Mouse (Mus musculus) stomach, embryonic 14.5 days (tissue): ENCODE measurements around the gene Snx27. TPM values are rescaled to one million over a fixed set of nuclear protein-coding genes. Genes with fewer than 3 reads are reported as not detected.

ENCODE experiments used
- ATAC-seq: fragments of 200-750 bp; cut with Nextera tagmentation; 2 replicates; pipeline ENCODE4 v1.8.0; 2017; ENCODE audit warnings: low read depth, moderate TSS enrichment; ENCODE audit not compliant: insufficient number of reproducible peaks, insufficient read depth, low FRiP score
- H3K27ac ChIP-seq: fragments of 300-500 bp; sonication (generic); 2 replicates; pipeline ENCODE4 v1.5.1; 2014; ENCODE audit warnings: mild to moderate bottlenecking, low read length, moderate library complexity, mixed read lengths
- H3K27me3 ChIP-seq: fragments of 300-500 bp; sonication (generic); 2 replicates; pipeline ENCODE4 v1.6.1; 2014; ENCODE audit warnings: low read length, control low read depth, mixed read lengths; ENCODE audit not compliant: control insufficient read depth, insufficient read depth
- H3K36me3 ChIP-seq: fragments of 300-500 bp; sonication (generic); 2 replicates; pipeline ENCODE4 v1.6.1; 2014; ENCODE audit warnings: mild to moderate bottlenecking, control low read depth, low read length, moderate library complexity, mixed read lengths; ENCODE audit not compliant: control insufficient read depth, insufficient read depth
- H3K4me1 ChIP-seq: fragments of 300-500 bp; sonication (generic); 2 replicates; pipeline ENCODE4 v1.6.1; 2014; ENCODE audit warnings: low read length, control low read depth, mixed read lengths; ENCODE audit not compliant: control insufficient read depth, insufficient read depth
- H3K4me2 ChIP-seq: fragments of 300-500 bp; sonication (generic); replicated peaks from 2 replicates; pipeline ENCODE4 v1.6.1; 2014; ENCODE audit warnings: low read depth, low read length, control low read depth
- H3K4me3 ChIP-seq: fragments of 300-500 bp; sonication (generic); 2 replicates; pipeline ENCODE4 v1.5.1; 2014; ENCODE audit warnings: low read depth, low read length, control low read depth
- H3K9ac ChIP-seq: fragments of 300-500 bp; sonication (generic); replicated peaks from 2 replicates; pipeline ENCODE4 v1.6.1; 2014; ENCODE audit warnings: low read depth, mild to moderate bottlenecking, control low read depth, low read length, moderate library complexity, mixed read lengths
- H3K9me3 ChIP-seq: fragments of 300-500 bp; sonication (generic); 2 replicates; pipeline ENCODE4 v1.6.1; 2016; ENCODE audit warnings: low read depth, low read length, control low read depth; ENCODE audit not compliant: control insufficient read depth
- WGBS: fragments of 180-500 bp; shearing (Covaris S2); extraction: QIAGEN DNeasy Blood & Tissue Kit; methylation state at CpG from one replicate; pipeline ENCODE4 v1.1.7; 2014; 5-methylcytosine and 5-hydroxymethylcytosine counted together
- polyA plus RNA-seq: library from polyadenylated mRNA; unstranded; fragments of >200 nt; fragmentation: Nextera tagmentation; extraction: Ambion mirVana; gene quantifications from 2 replicates; pipeline ENCODE4 v1.2.1, GENCODE M21; 2014

The Snx27 gene
- 35.1 and 41.9 TPM in 2 replicates for polyA plus RNA-seq

DNA sequence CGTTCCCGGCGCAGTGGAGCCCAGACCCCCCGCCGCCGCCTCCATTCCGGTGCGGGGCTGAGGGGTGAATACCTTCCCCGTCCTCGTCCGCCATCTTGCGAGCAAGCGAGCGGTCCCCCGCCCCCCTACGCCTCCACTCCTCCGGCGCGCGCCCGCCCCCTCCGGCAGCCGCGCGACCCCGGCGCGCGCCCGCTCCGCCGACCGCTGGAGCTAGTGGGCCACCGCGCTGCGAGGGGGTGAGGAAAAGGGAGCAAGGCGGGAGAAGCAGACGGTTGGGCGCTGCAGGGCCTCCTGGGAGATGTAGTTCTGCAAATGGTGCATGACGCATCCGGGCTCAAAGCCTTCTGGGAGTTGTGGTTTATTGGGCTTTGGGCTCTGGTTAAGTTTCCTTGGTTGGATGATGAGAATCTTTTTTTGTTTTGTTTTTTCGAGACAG is at the start of gene Snx27:
Gene Snx27 (minus strand): TSS at position 261 of the 436 bp plus-strand sequence.
- Histone ChIP-seq H3K9ac (peak within 1 kb of the TSS; percentile 78), H3K36me3 (no peaks in the 10 kb centered on the region), H3K4me3 (peak within 1 kb of the TSS; percentile 85), H3K4me2 (peak within 1 kb of the TSS; percentile 88), H3K9me3 (no peaks in the 10 kb centered on the region), H3K27me3 (no peaks in the 10 kb centered on the region), H3K4me1 (peaks cover 18% of the 10 kb centered on the region), H3K27ac (peak within 1 kb of the TSS; percentile 74)
- ATAC-seq, result peak; percentile 98
- WGBS, result under 1% methylated on average over 42 of the region's 42 CpGs

DNA sequence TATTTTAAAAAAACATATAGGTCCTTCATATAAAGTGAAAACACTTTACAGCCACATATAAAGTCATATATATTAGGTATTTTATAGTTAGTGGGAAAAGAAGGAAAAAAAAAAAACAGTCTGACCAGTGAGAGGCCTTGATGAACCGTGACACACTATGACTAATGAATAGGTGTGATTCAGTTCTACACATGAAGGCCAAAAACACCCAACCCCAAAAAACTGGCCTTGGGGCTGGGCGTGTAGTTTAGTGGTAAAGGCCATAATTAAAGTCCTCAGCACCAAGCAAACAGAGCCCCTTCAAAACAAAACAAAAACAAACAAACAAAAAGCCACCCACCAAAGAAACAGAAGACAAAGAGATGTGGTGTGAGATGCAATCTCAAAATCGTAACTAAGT is 47.4 kb upstream of the Snx27 start:
- Histone ChIP-seq H3K27ac (no peak overlapping the region), H3K9me3 (no peaks in the 10 kb centered on the region), H3K9ac (no peak overlapping the region), H3K4me3 (no peak overlapping the region), H3K27me3 (no peaks in the 10 kb centered on the region), H3K4me2 (no peak overlapping the region), H3K4me1 (no peaks in the 10 kb centered on the region), H3K36me3 (no peaks in the 10 kb centered on the region)
- WGBS, result 80% methylated on average over 3 of the region's 3 CpGs
- no peak for ATAC-seq

DNA sequence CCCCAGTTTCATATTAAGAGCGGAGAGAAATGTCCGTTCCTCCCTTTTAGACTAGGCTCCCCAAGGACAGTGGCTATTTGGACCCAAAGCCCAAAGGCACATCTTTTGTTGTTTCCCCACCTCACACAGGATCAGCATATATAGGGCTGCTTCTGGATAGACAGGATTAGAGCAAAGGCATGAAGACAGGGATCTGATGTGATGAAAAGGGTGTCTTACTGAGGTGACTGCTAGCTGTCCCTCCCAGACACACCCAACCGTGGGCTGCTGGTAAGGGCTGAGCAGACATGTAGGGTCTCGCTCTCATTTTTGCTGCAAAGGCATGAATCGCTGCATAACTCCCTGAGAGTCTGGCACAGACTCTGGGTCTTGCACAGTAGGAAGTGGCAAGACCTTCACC is 46.2 kb upstream of the Snx27 start:
- Histone ChIP-seq H3K9me3 (no peaks in the 10 kb centered on the region), H3K36me3 (no peaks in the 10 kb centered on the region), H3K4me3 (no peak overlapping the region), H3K27ac (no peak overlapping the region), H3K9ac (no peak overlapping the region), H3K27me3 (no peaks in the 10 kb centered on the region), H3K4me2 (no peak overlapping the region), H3K4me1 (no peaks in the 10 kb centered on the region)
- ATAC-seq, result no peak
- WGBS, result 84% methylated on average over 5 of the region's 5 CpGs

DNA sequence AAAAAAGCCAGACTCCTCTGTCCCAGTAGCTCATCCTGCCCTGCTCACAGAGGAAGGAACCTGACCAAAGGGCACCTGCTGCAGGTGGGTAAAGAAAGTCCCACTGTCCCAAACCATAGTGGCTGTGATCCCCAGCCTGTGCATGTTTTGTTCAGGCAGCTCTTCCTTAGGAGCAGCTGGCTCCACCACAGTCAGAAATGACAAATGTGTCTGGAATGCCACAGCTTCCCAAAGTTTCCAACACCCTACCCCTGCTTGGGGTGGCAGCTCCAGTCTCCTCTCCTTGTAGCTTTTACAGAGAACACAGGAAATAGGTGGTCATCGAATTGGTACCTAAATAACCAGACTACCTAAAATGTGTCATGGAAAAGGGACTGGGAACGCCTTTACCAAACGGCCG is 41.8 kb upstream of the Snx27 start:
- ATAC-seq, result no peak
- no peaks in the 10 kb centered on the region for H3K9me3 ChIP-seq
- 91% methylated on average over 4 of the region's 4 CpGs for WGBS
- no peak overlapping the region for H3K9ac ChIP-seq
- no peak overlapping the region for H3K4me2 ChIP-seq
- H3K27ac ChIP-seq, result no peak overlapping the region
- H3K4me3 ChIP-seq, result no peak overlapping the region
- H3K27me3 ChIP-seq, result no peaks in the 10 kb centered on the region
- no peaks in the 10 kb centered on the region for H3K4me1 ChIP-seq
- H3K36me3 ChIP-seq, result no peaks in the 10 kb centered on the region

DNA sequence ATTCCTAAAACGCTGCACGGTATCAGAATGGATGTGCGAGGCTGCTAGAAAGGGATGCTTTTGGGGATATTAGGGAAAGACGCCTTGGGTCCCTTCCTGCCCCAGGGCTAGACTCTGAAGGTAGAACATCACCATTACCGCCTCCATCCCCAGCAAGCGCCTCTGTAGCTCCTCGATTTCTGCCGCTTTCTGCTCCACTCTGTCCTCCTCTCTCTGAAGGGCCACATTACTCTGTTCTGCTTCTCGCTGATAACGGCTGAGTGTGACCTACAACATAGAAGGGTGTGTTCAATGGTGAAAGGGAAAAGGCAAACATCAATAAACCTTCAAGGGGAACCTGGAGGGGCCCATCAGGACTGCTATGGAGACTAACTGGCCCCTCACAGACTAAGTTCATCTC is 40.0 kb upstream of the Snx27 start:
- Histone ChIP-seq H3K9me3 (no peaks in the 10 kb centered on the region), H3K36me3 (no peaks in the 10 kb centered on the region), H3K9ac (no peak overlapping the region), H3K27ac (no peak overlapping the region), H3K4me3 (no peak overlapping the region), H3K4me1 (no peaks in the 10 kb centered on the region), H3K4me2 (no peak overlapping the region), H3K27me3 (no peaks in the 10 kb centered on the region)
- 89% methylated on average over 10 of the region's 10 CpGs for whole genome bisulfite sequencing
- no peak for ATAC-seq

DNA sequence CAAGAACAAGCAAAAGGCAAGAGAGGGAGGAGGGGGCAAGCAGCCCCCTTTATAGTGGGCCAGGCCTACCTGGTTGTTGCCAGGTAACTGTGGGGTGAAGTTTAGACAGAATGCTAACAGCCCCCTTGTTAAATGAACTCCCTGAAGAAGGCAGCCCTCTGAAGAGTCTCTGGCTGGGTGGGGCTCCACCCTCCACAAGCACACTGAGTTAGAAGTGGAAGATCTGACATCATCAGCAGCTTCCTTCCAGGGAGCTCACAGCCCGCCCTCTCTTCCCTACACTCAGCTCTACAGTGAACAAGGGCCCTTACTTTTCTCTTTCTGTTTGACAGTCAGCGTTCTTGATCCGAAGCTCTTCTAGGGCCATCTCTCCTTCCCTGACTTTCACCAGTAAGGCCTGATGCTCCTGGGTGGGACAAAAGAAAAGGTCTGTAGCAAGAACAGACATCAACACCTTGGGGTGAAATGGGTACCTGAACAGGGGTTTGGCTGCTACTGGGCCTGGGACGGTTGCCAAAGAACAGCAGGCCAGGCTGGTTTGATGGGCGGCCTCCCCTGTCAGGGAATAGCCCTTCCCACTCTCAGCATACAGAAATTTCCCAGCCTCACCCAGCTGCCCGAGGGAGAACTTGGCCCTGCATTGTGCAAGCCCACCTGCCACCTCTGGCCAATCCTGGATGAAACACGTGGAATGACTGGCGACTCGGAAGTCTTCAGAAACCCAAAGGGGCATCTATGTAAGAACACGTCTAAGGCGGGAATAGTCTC is 39.4 kb upstream of the Snx27 start:
- H3K9me3 ChIP-seq, result no peaks in the 10 kb centered on the region
- ATAC-seq, result peak; percentile 42; the same call in 1 of the 2 replicates
- H3K4me2 ChIP-seq, result no peak overlapping the region
- WGBS, result 78% methylated on average over 11 of the region's 11 CpGs
- H3K27me3 ChIP-seq, result no peaks in the 10 kb centered on the region
- H3K4me1 ChIP-seq, result no peaks in the 10 kb centered on the region
- no peak overlapping the region for H3K4me3 ChIP-seq
- H3K9ac ChIP-seq, result no peak overlapping the region
- H3K27ac ChIP-seq, result no peak overlapping the region
- no peaks in the 10 kb centered on the region for H3K36me3 ChIP-seq

DNA sequence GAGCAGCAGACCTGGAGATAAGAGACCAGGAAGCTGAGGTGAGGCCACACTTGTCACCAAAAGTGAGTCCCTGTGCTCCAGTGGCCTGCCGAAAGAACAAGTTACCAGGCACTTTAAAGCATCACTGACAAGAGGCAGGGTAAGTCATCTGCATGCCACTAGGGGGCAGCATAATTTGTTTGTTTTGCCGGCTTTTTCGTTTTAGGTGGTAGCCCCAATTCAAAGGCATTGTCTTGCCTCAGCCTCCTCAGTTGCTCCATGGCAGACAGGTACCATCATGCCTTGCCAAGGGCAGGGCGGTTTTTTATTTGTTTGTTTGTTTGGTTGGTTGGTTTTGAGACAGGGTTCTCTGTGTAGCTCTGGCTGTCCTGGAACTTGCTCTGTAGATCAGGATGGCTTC is 34.2 kb upstream of the Snx27 start:
- Histone ChIP-seq H3K4me3 (no peak overlapping the region), H3K4me2 (no peak overlapping the region), H3K27ac (no peak overlapping the region), H3K27me3 (no peaks in the 10 kb centered on the region), H3K9ac (no peak overlapping the region), H3K36me3 (no peaks in the 10 kb centered on the region), H3K4me1 (no peaks in the 10 kb centered on the region), H3K9me3 (no peaks in the 10 kb centered on the region)
- 88% methylated on average over 4 of the region's 4 CpGs for WGBS
- no peak for ATAC-seq

DNA sequence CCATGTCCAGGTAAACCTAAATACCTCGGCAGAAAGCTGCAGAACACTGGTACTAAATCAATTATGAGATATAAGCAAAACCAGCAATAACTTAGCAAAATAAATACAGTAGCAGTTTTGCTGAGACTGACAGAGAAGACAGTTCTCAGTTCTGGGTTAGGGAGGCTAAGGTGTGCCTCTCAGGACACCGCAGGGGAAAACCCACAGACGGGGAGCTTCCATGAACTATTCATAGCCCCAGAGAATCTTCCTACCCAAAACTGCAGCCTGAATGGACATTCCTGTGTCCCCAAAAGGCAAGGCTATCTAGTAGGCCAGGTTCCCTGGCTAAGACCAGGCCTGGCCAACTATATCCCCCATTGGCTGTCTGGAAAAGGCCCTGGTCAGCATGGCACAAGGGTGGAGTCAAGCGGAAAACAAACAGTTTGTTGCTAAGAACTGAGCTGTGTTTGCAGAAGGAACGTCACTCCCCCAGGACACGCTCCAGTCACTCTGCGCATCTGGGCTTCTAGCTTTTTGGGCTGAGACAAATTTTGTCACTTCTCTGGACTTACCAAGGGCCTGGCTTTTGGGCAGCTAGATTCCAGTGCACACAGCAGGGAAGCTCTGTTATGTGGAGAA is 30.9 kb upstream of the Snx27 start:
- Histone ChIP-seq H3K4me1 (no peaks in the 10 kb centered on the region), H3K9me3 (no peaks in the 10 kb centered on the region), H3K27me3 (no peaks in the 10 kb centered on the region), H3K4me2 (no peak overlapping the region), H3K36me3 (no peaks in the 10 kb centered on the region), H3K4me3 (no peak overlapping the region), H3K9ac (no peak overlapping the region), H3K27ac (no peak overlapping the region)
- 72% methylated on average over 7 of the region's 7 CpGs for WGBS
- ATAC-seq, result 0 out of 2 replicates have a peak, but pooled peaks have one; percentile 23
